Mouse (Mus musculus) liver, postnatal 0 days (tissue): ENCODE measurements at regions not wholly inside any gene's neighbourhood (a gene's known extent, or its start where the extent isn't known, plus 50 kb on each side); places are given as distances from the start of the nearest gene placed in this dataset.

Experiments
- ATAC-seq: fragments of 200-750 bp; cut with Nextera tagmentation; 2 replicates; pipeline ENCODE4 v1.8.0; 2017; ENCODE audit warnings: mild to moderate bottlenecking, moderate library complexity
- DNase-seq: peaks from one replicate; pipeline ENCODE4 v3.0.0-alpha.2; 2016
- H3K27ac ChIP-seq: fragments of 300-500 bp; sonication (generic); 2 replicates; pipeline ENCODE4 v1.5.1; 2014; ENCODE audit warnings: antibody characterized with exemption, moderate library complexity, mild to moderate bottlenecking, low read depth
- H3K27me3 ChIP-seq: fragments of 300-500 bp; sonication (generic); 2 replicates; pipeline ENCODE4 v1.6.1; 2014; ENCODE audit warnings: low read length, control low read depth, mixed read lengths; ENCODE audit not compliant: insufficient read depth
- H3K36me3 ChIP-seq: fragments of 300-500 bp; sonication (generic); replicated peaks from 2 replicates; pipeline ENCODE4 v1.6.1; 2014; ENCODE audit warnings: mild to moderate bottlenecking, control low read depth, low read length, moderate library complexity, mixed read lengths; ENCODE audit not compliant: insufficient read depth
- H3K4me1 ChIP-seq: fragments of 300-500 bp; sonication (generic); 2 replicates; pipeline ENCODE4 v1.6.1; 2014; ENCODE audit warnings: antibody characterized with exemption, mild to moderate bottlenecking, control low read depth; ENCODE audit not compliant: insufficient read depth
- H3K4me2 ChIP-seq: fragments of 300-500 bp; sonication (generic); 2 replicates; pipeline ENCODE4 v1.6.1; 2014; ENCODE audit warnings: low read depth, mild to moderate bottlenecking, low read length, moderate library complexity, mixed read lengths
- H3K4me3 ChIP-seq: fragments of 300-500 bp; sonication (generic); 2 replicates; pipeline ENCODE4 v1.5.1; 2014; ENCODE audit warnings: low read depth, low read length
- H3K9ac ChIP-seq: fragments of 300-500 bp; sonication (generic); replicated peaks from 2 replicates; pipeline ENCODE4 v1.6.1; 2014; ENCODE audit warnings: mild to moderate bottlenecking, moderate library complexity
- H3K9me3 ChIP-seq: fragments of 300-500 bp; sonication (generic); 2 replicates; pipeline ENCODE4 v1.6.1; 2016; ENCODE audit warnings: mild to moderate bottlenecking, control low read depth, low read length, mixed read lengths
- CTCF ChIP-seq: sonication (generic); IDR thresholded peaks from 2 replicates; pipeline ENCODE4 v1.5.1; 2016; ENCODE audit warnings: antibody characterized with exemption, low read depth
- EP300 ChIP-seq: IDR thresholded peaks from 2 replicates; pipeline ENCODE4 v1.6.1; 2016; ENCODE audit warnings: antibody characterized with exemption, low read depth, mild to moderate bottlenecking
- WGBS: fragments of 180-500 bp; shearing (Covaris S2); extraction: QIAGEN DNeasy Blood & Tissue Kit; methylation state at CpG from one replicate; pipeline ENCODE4 v1.1.7; 2014; ENCODE audit not compliant: insufficient replicate concordance; 5-methylcytosine and 5-hydroxymethylcytosine counted together

DNA sequence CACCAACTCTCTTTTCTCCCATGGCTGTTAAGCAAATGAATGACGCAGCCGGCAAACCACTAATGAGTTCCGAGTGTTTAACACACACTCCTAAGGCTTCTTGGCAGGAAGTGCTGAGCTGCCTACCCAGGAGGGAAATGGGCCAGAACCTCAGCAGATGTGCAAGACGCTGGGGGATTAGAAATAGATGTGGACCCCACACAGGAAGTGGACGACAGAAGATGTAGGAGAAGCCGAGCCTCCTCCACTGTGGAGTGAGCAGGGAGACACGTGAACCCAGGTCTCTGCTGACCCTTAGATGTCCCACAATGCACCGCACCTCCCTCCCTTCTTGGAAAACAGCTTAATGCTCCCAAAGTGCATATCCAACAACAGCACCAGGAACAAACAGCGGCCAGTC is 94.8 kb upstream of the Hs6st1 start:
- no peaks in the 10 kb centered on the region for H3K36me3 ChIP-seq
- no peak overlapping the region; the same call in 1 of the 2 replicates for H3K27ac ChIP-seq
- H3K4me1 ChIP-seq = peaks cover 7% of the 10 kb centered on the region
- TF ChIP-seq EP300 (no peak), CTCF (no peak)
- ATAC-seq (no peak), DNase-seq (no peak)
- H3K9me3 ChIP-seq = no peaks in the 10 kb centered on the region
- no peak overlapping the region for H3K9ac ChIP-seq
- H3K27me3 ChIP-seq = no peaks in the 10 kb centered on the region
- H3K4me2 ChIP-seq = no peak overlapping the region
- WGBS = 32% methylated on average over 9 of the region's 9 CpGs
- H3K4me3 ChIP-seq = no peak overlapping the region

DNA sequence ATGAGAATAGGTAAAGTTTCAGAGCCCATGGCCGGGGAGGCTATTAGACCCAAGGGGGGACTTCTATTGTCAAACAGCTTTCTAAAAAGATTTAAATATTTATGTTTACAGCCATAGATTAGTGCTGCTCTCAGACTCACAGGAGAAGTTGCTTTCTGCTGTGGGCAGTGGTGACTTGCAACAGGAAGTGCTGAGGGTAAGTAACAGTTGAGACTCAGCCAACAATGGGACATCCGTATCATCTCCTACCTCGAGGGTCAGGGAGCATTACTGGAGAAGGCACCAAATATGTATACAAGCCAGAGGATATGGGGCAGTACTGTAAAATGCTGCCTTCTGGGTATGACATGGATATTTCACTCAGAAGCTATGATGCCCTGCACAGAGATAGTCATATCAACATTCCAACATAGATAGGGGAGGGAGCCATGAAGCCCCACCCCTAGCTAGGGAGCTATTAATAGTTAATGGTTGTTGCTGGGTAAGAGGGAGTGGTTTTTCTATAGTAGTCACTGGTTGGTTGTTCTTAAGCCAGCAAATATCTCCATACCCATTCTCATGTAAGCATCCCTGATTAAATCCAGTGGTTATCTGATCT is 92.5 kb upstream of the Hs6st1 start:
- WGBS = 35% methylated on average over 3 of the region's 3 CpGs
- TF ChIP-seq CTCF (no peak), EP300 (no peak)
- H3K4me1 ChIP-seq = peaks cover 7% of the 10 kb centered on the region
- H3K9me3 ChIP-seq = no peaks in the 10 kb centered on the region
- no peak overlapping the region for H3K9ac ChIP-seq
- no peak for DNase-seq
- no peaks in the 10 kb centered on the region for H3K36me3 ChIP-seq
- peak overlapping the region; percentile 18; the same call in 1 of the 2 replicates for H3K4me2 ChIP-seq
- no peaks in the 10 kb centered on the region for H3K27me3 ChIP-seq
- no peak overlapping the region for H3K4me3 ChIP-seq
- peak; percentile 50; the same call in 1 of the 2 replicates for ATAC-seq
- H3K27ac ChIP-seq = no peak overlapping the region

GRCm38 (mm10) chr1:35976528-35976927 is 91.7 kb upstream of the Hs6st1 start:
- peaks cover 7% of the 10 kb centered on the region for H3K4me1 ChIP-seq
- no peak for TF ChIP-seq EP300
- no peak for TF ChIP-seq CTCF
- no peaks in the 10 kb centered on the region for H3K36me3 ChIP-seq
- WGBS = 36% methylated on average over 2 of the region's 2 CpGs
- H3K4me3 ChIP-seq = no peak overlapping the region
- no peak for ATAC-seq
- H3K9ac ChIP-seq = no peak overlapping the region
- no peak overlapping the region for H3K27ac ChIP-seq
- DNase-seq = no peak
- H3K9me3 ChIP-seq = no peaks in the 10 kb centered on the region
- H3K4me2 ChIP-seq = no peak overlapping the region
- no peaks in the 10 kb centered on the region for H3K27me3 ChIP-seq

DNA sequence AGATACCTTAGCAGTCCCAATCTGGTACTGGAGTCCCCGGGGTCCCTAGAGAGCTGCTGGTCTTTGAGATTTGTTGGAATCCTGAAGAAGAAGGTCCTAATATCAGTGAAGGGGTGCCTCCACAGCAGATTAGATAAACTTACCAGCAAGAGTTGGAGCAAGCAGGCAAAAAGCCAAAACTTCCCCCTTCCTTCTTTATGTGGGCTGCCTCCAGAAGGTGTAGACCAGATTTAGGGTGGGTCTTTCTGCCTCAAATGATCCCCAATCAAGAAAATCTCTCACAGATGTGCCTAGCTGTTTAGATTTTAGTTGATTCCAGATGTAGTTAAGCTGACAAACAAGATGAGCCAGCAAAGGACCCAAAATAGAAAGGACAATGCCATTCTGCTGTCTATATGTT is 90.1 kb upstream of the Hs6st1 start:
- WGBS = 81% methylated on average over 1 of the region's 1 CpGs

GRCm38 (mm10) chr1:35978766-35979165 is 89.4 kb upstream of the Hs6st1 start:
- DNase-seq = no peak
- H3K27ac ChIP-seq = no peak overlapping the region
- no peak overlapping the region for H3K4me3 ChIP-seq
- no peaks in the 10 kb centered on the region for H3K9me3 ChIP-seq
- no peak overlapping the region for H3K4me2 ChIP-seq
- ATAC-seq = no peak
- TF ChIP-seq CTCF (no peak), EP300 (no peak)
- no peaks in the 10 kb centered on the region for H3K27me3 ChIP-seq
- 49% methylated on average over 4 of the region's 4 CpGs for WGBS
- H3K36me3 ChIP-seq = no peaks in the 10 kb centered on the region
- no peak overlapping the region for H3K9ac ChIP-seq
- peaks cover 7% of the 10 kb centered on the region for H3K4me1 ChIP-seq

More for the DNA sequence above, 90.1 kb upstream of the Hs6st1 start:
- no peak overlapping the region for H3K4me3 ChIP-seq
- DNase-seq = no peak
- no peak overlapping the region for H3K9ac ChIP-seq
- no peak overlapping the region for H3K4me2 ChIP-seq
- H3K27ac ChIP-seq = no peak overlapping the region
- H3K36me3 ChIP-seq = no peaks in the 10 kb centered on the region
- ATAC-seq = no peak
- no peak for TF ChIP-seq EP300
- TF ChIP-seq CTCF = no peak
- no peaks in the 10 kb centered on the region for H3K27me3 ChIP-seq
- H3K9me3 ChIP-seq = no peaks in the 10 kb centered on the region
- peaks cover 7% of the 10 kb centered on the region for H3K4me1 ChIP-seq

- 77% methylated on average over 4 of the region's 4 CpGs for WGBS
- H3K9me3 ChIP-seq = no peaks in the 10 kb centered on the region
- no peaks in the 10 kb centered on the region for H3K4me1 ChIP-seq
- no peak overlapping the region for H3K4me3 ChIP-seq
- H3K27ac ChIP-seq = no peak overlapping the region
- H3K4me2 ChIP-seq = no peak overlapping the region
- TF ChIP-seq EP300 (no peak), CTCF (no peak)
- H3K9ac ChIP-seq = no peak overlapping the region
- H3K27me3 ChIP-seq = no peaks in the 10 kb centered on the region
- DNase-seq = no peak
- no peak for ATAC-seq
- H3K36me3 ChIP-seq = no peaks in the 10 kb centered on the region
Measured at GRCm38 (mm10) chr1:35981226-35981625, 87.0 kb upstream of the Hs6st1 start.
